8 mouse cellular contexts compared by ENCODE assay signal in genomic region chr11:20794196-20794912, GRCm38 (mm10). TPM values are rescaled to one million over a fixed set of nuclear protein-coding genes. Genes with fewer than 3 reads are reported as not detected.
DNase-seq lines count a peak whose midpoint lies in the region; ATAC-seq and TF ChIP-seq lines count a peak whose summit lies in the region.

No protein-coding gene starts in this region.

- peak; percentile 39; the same call in 1 of the 2 replicates for ATAC-seq in embryonic facial prominence, embryonic 15.5 days (ENCODE audit: insufficient number of reproducible peaks, low FRiP score, low TSS enrichment, low read depth)
- peak; percentile 96 for ATAC-seq in kidney, embryonic 15.5 days (replicated peaks; ENCODE audit: low FRiP score)
- ATAC-seq in monocyte, adult 5-6 weeks (replicated peaks; ENCODE audit: insufficient number of reproducible peaks, low FRiP score, low TSS enrichment, poor library complexity, severe bottlenecking), result peak; percentile 87

- H3K4me2 ChIP-seq in embryonic facial prominence, embryonic 15.5 days (replicated peaks), result 0 out of 2 replicates have a peak overlapping the region, but pooled peaks have one; percentile 26
- H3K4me2 ChIP-seq in kidney, embryonic 15.5 days, result 0 out of 2 replicates have a peak overlapping the region, but pooled peaks have one; percentile 23

- no peak overlapping the region for H3K9ac ChIP-seq in embryonic facial prominence, embryonic 15.5 days
- H3K9ac ChIP-seq in kidney, embryonic 15.5 days, result no peak overlapping the region

- peak; percentile 90 for TF ChIP-seq CTCF in bone marrow, adult 2 months (IDR thresholded peaks at IDR 0.05; ENCODE audit: control insufficient read depth, insufficient read depth, low read length)

- no peaks in the 10 kb centered on the region; the same call in 1 of the 2 replicates for H3K4me1 ChIP-seq in bone marrow, adult 2 months (ENCODE audit: control insufficient read depth, insufficient read depth, low read length)
- H3K4me1 ChIP-seq in embryonic facial prominence, embryonic 15.5 days, result peaks cover 5% of the 10 kb centered on the region
- H3K4me1 ChIP-seq in heart, embryonic 10.5 days, result 0 out of 2 replicates have a peak, but pooled peaks cover 4% of the 10 kb centered on the region
- no peaks in the 10 kb centered on the region for H3K4me1 ChIP-seq in kidney, embryonic 15.5 days

- no peaks in the 10 kb centered on the region for H3K9me3 ChIP-seq in embryonic facial prominence, embryonic 15.5 days (replicated peaks)
- peaks cover 4% of the 10 kb centered on the region; the same call in 1 of the 2 replicates for H3K9me3 ChIP-seq in heart, embryonic 10.5 days
- H3K9me3 ChIP-seq in kidney, embryonic 15.5 days (replicated peaks), result no peaks in the 10 kb centered on the region

- H3K4me3 ChIP-seq in bone marrow, adult 2 months (replicated peaks; ENCODE audit: control insufficient read depth, low read depth, low read length), result no peak overlapping the region
- no peak overlapping the region for H3K4me3 ChIP-seq in embryonic facial prominence, embryonic 15.5 days (replicated peaks)
- H3K4me3 ChIP-seq in heart, embryonic 10.5 days, result no peak overlapping the region
- H3K4me3 ChIP-seq in kidney, embryonic 15.5 days (replicated peaks), result no peak overlapping the region

- no peak for TF ChIP-seq POLR2A in bone marrow, adult 2 months (IDR thresholded peaks at IDR 0.05; ENCODE audit: borderline replicate concordance, control insufficient read depth, low read depth, low read length)

- no peaks in the 10 kb centered on the region for H3K27me3 ChIP-seq in embryonic facial prominence, embryonic 15.5 days
- no peaks in the 10 kb centered on the region for H3K27me3 ChIP-seq in heart, embryonic 10.5 days (ENCODE audit: insufficient read depth, poor library complexity, severe bottlenecking)
- H3K27me3 ChIP-seq in kidney, embryonic 15.5 days, result no peaks in the 10 kb centered on the region

- DNase-seq in A20 (ENCODE audit: low read depth, low spot score) (peak; percentile 79), liver (peak; percentile 77)
- peak; percentile 90 for DNase-seq in heart, embryonic 10.5 days (ENCODE audit: low spot score)
- peak; percentile 82 to 92 for DNase-seq in spleen, postnatal 4 days (ENCODE audit: low spot score in 2 of 2)

- H3K36me3 ChIP-seq in embryonic facial prominence, embryonic 15.5 days, result no peaks in the 10 kb centered on the region
- no peaks in the 10 kb centered on the region for H3K36me3 ChIP-seq in heart, embryonic 10.5 days
- H3K36me3 ChIP-seq in kidney, embryonic 15.5 days, result no peaks in the 10 kb centered on the region

- no peak overlapping the region for H3K27ac ChIP-seq in bone marrow, adult 2 months (ENCODE audit: control insufficient read depth, insufficient read depth, low read depth, low read length, poor library complexity)
- H3K27ac ChIP-seq in embryonic facial prominence, embryonic 15.5 days (replicated peaks), result no peak overlapping the region
- H3K27ac ChIP-seq in heart, embryonic 10.5 days, result peak overlapping the region; percentile 19; the same call in 1 of the 2 replicates
- no peak overlapping the region for H3K27ac ChIP-seq in kidney, embryonic 15.5 days

- 28% methylated on average over 10 of the region's 10 CpGs for WGBS in bone marrow, adult 2 months
- 27% methylated on average over 10 of the region's 10 CpGs for WGBS in embryonic facial prominence, embryonic 15.5 days
- WGBS in heart, embryonic 10.5 days, result 34% methylated on average over 10 of the region's 10 CpGs
- 31% methylated on average over 10 of the region's 10 CpGs for WGBS in kidney, embryonic 15.5 days

RNA-seq across cellular contexts. Expression of gene Lgalsl, which starts 36.5 kb away (rescaled TPM):
- polyA plus RNA-seq in bone marrow, adult 2 months (2011; ENCODE audit: insufficient read depth, insufficient read length, low replicate concordance, missing spikeins), result 5.9 and 12.2 TPM in 2 replicates
- 68.4 and 74.7 TPM in 2 replicates for polyA plus RNA-seq in embryonic facial prominence, embryonic 15.5 days (2015; fragmentation: Nextera tagmentation; extraction: Ambion mirVana)
- polyA plus RNA-seq in heart, embryonic 10.5 days (2016; fragmentation: Nextera tagmentation; extraction: Ambion mirVana), result 44.5 and 53.4 TPM in 2 replicates
- 35.5 and 36.2 TPM in 2 replicates for polyA plus RNA-seq in kidney, embryonic 15.5 days (2015; fragmentation: Nextera tagmentation; extraction: Ambion mirVana)
- total RNA-seq in monocyte, adult 5-6 weeks (2017), result 2.4 to 11.7 TPM (median 3.9 TPM) in 3 replicates

RNA-seq across cellular contexts. Expression of gene Aftph, which starts 53.0 kb away (rescaled TPM):
- polyA plus RNA-seq in bone marrow, adult 2 months (2011; ENCODE audit: insufficient read depth, insufficient read length, low replicate concordance, missing spikeins), result 37.5 and 40.8 TPM in 2 replicates
- polyA plus RNA-seq in embryonic facial prominence, embryonic 15.5 days (2015; fragmentation: Nextera tagmentation; extraction: Ambion mirVana), result 22.7 and 24.2 TPM in 2 replicates
- polyA plus RNA-seq in heart, embryonic 10.5 days (2016; fragmentation: Nextera tagmentation; extraction: Ambion mirVana), result 13.9 and 14.2 TPM in 2 replicates
- 22.0 and 23.0 TPM in 2 replicates for polyA plus RNA-seq in kidney, embryonic 15.5 days (2015; fragmentation: Nextera tagmentation; extraction: Ambion mirVana)
- total RNA-seq in monocyte, adult 5-6 weeks (2017), result 154 to 161 TPM (median 158 TPM) in 3 replicates

Comparison
In these comparisons a context has a peak if more than half of its experiments do, and no peak if none do; other contexts are left out.
1. ATAC-seq: peak in every context shown above with its lines; median percentile 96 in kidney, embryonic 15.5 days; 87 in monocyte, adult 5-6 weeks; 39 in embryonic facial prominence, embryonic 15.5 days.